Mouse (Mus musculus) lung, postnatal 36 days (tissue): Measurements from ENCODE around the gene Cnnm1.

Experiments
- DNase-seq: peaks from one replicate; pipeline ENCODE4 v3.0.0; 2022; ENCODE audit warnings: mixed read lengths

The Cnnm1 gene

GRCm38 (mm10) chr19:43513874-43514273 lies 73.6 kb downstream of the Cnnm1 start:
- DNase-seq = peak; percentile 19

GRCm38 (mm10) chr19:43515668-43516396 lies 75.6 kb downstream of the Cnnm1 start:
- DNase-seq = no peak

GRCm38 (mm10) chr19:43516397-43517035 lies 76.3 kb downstream of the Cnnm1 start:
- no peak for DNase-seq

GRCm38 (mm10) chr19:43517320-43517719 lies 77.1 kb downstream of the Cnnm1 start:
- DNase-seq = no peak

- DNase-seq = no peak
These were observed 77.6 kb downstream of the Cnnm1 start for GRCm38 (mm10) chr19:43517808-43518207.

- no peak for DNase-seq
These were observed 78.0 kb downstream of the Cnnm1 start for GRCm38 (mm10) chr19:43518261-43518660.

- no peak for DNase-seq
These were observed 79.0 kb downstream of the Cnnm1 start for GRCm38 (mm10) chr19:43519226-43519625.

- no peak for DNase-seq
These were observed 80.2 kb downstream of the Cnnm1 start for GRCm38 (mm10) chr19:43520402-43520801.

GRCm38 (mm10) chr19:43521362-43521761 lies 81.1 kb downstream of the Cnnm1 start:
- DNase-seq = no peak

- no peak for DNase-seq
These were observed 81.8 kb downstream of the Cnnm1 start for GRCm38 (mm10) chr19:43521996-43522395.

GRCm38 (mm10) chr19:43523551-43523950 lies 83.3 kb downstream of the Cnnm1 start:
- DNase-seq = peak; percentile 15

GRCm38 (mm10) chr19:43524187-43525103 lies 84.2 kb downstream of the Cnnm1 start, which contains the start of gene Got1:
Gene Got1 (minus strand): TSS chr19:43524605.
- peak; percentile 97 for DNase-seq

- peak; percentile 51 for DNase-seq
These were observed 84.9 kb downstream of the Cnnm1 start for GRCm38 (mm10) chr19:43525104-43525482.

GRCm38 (mm10) chr19:43525566-43525965 lies 85.3 kb downstream of the Cnnm1 start:
- no peak for DNase-seq

GRCm38 (mm10) chr19:43526025-43526424 lies 85.8 kb downstream of the Cnnm1 start:
- DNase-seq = no peak

GRCm38 (mm10) chr19:43527131-43527530 lies 86.9 kb downstream of the Cnnm1 start:
- peak; percentile 28 for DNase-seq

- no peak for DNase-seq
These were observed 87.9 kb downstream of the Cnnm1 start for GRCm38 (mm10) chr19:43528056-43528587.

- DNase-seq = peak; percentile 86
These were observed 90.0 kb downstream of the Cnnm1 start for GRCm38 (mm10) chr19:43530197-43530770.

GRCm38 (mm10) chr19:43530921-43531320 lies 90.7 kb downstream of the Cnnm1 start:
- DNase-seq = no peak

- DNase-seq = no peak
These were observed 95.1 kb downstream of the Cnnm1 start for GRCm38 (mm10) chr19:43535372-43535771.

- DNase-seq = no peak
These were observed 106.3 kb downstream of the Cnnm1 start for GRCm38 (mm10) chr19:43546337-43547117.
